Mouse (Mus musculus): ENCODE measurements around the gene Drd5.
A peak's percentile ranks its signal among the peaks of the same experiment; 100 is the strongest.

Gene Drd5

GRCm38 (mm10) chr5:38350351-38350929 lies 31.3 kb downstream of the Drd5 start:
- no peak for DNase-seq (ENCODE audit: low spot score in 2 of 2)

DNA sequence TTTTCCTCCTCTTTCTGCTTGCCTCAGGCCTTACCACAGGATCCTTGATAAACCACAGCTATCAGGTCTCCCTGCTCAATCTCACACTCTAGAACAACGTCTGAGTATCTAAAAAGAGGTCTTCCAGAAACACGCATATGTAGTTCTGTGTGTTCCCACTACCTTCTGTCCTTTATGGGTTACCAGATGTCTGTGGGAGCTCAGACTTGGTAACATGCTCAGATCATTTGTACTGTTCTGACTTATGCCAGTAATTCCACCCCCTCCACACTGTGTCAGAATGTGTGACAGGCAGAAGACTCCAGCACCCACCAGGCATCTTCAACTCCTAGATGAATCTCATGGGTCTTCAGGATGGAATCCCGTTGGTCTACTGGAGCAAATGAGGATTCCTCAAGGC lies 37.8 kb downstream of the Drd5 start:
- no peak for DNase-seq (ENCODE audit: low spot score in 2 of 2)

- DNase-seq (ENCODE audit: low spot score in 2 of 2) = no peak
Measured at GRCm38 (mm10) chr5:38359716-38360115, 40.5 kb downstream of the Drd5 start.

GRCm38 (mm10) chr5:38364396-38364795 lies 45.2 kb downstream of the Drd5 start:
- DNase-seq (ENCODE audit: low spot score in 2 of 2) = peak in 1 of 2 experiments; percentile 35

DNA sequence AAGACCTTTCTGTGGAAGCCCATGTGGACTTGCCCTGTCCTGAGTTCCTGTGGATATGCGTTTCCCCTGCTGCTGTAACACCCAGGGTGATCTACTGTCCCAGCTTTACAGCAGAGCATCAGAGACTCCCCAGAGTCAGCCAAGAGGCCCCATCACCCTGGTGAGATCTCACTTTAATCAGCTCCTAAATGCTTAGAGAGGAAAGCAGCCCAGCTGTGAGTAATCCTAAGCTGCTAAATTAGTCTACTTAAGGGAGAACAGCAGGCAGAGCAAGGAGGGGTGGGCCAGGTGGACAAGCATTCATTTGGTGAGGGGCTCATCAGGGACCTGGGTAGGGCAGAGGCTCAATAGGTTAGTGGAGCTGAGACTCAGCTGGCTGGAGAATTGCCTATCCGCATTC lies 46.4 kb downstream of the Drd5 start:
- DNase-seq (ENCODE audit: low spot score in 2 of 2) = no peak

DNA sequence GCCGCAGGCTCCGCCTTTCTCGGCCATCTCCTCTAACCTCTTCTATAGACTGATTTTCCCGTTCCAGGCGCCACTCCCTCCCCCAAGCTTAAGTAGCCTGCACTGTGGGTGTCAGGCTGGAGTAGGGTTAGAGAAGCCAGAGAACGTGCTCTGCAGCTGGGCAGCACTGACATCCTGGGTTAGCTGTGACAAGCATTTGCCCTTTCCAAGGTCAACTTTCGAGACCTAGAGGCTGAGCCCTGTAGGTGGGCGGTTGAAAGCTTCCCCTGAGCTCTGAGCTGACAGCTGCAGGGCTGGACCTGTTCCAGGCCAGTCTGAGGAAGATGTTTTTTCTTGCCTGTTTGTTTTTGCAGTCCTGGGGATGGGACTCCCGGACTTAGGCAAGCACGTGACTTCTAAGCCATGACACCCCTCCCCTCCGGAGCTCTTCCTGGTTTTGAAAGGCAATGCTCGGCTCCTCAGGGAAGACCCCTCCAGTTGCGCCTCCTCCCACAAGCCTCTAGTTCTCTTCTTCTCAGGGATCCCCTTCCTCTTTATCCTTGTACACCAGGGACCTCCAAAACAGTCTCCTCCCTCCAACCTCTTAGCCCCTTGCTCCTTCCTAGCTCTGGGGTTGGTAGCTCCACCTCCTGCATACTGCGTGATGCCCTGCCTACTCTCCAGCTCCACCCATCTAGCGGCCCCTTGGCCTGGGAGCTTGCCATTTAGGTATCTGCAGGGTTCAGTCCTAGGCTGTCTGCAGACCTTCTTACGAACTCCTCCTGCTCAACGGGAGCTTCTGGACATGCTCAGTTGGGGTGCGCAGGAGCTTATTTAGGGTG lies 47.7 kb downstream of the Drd5 start:
- DNase-seq (ENCODE audit: low spot score in 2 of 2) = peak in 1 of 2 experiments; percentile 20

DNA sequence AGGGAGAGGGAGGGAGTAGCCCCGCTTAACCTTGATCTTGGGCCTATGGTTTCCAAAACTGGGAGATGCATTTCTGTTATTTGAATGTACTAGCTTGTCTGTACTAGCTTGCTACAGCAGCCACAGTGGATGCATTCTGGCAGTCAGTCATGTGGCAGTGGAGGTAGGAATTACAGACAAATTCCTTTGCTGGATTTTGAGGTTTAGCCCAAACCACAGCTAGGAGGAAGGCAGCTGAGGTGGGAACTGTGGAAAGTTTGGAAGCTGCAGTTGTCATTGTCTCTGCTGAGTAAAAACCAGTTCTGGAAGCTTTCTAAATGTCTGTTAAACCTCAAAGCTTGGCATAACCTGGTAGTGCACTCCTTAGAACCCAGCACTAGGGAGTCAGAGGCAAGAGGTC lies 52.1 kb downstream of the Drd5 start:
- no peak for DNase-seq (ENCODE audit: low spot score in 2 of 2)
